Mouse (Mus musculus) gastrocnemius, adult 8-10 months (tissue): ENCODE measurements around the gene Elavl3. TPM values are rescaled to one million over a fixed set of nuclear protein-coding genes. Genes with fewer than 3 reads are reported as not detected.

Experiments
- DNase-seq, 2 experiments: peaks; one replicate each; pipeline ENCODE4 v3.0.0; 2022; ENCODE audit warnings: low spot score in 2 of 2
- total RNA-seq, 4 experiments: library from RNA; stranded (reverse); gene quantifications; 2 replicates each; pipeline ENCODE4 v1.2.4; 2022

Gene Elavl3
- total RNA-seq, 4 experiments from 2014 or later = 0.08 TPM; not detected in 3

DNA sequence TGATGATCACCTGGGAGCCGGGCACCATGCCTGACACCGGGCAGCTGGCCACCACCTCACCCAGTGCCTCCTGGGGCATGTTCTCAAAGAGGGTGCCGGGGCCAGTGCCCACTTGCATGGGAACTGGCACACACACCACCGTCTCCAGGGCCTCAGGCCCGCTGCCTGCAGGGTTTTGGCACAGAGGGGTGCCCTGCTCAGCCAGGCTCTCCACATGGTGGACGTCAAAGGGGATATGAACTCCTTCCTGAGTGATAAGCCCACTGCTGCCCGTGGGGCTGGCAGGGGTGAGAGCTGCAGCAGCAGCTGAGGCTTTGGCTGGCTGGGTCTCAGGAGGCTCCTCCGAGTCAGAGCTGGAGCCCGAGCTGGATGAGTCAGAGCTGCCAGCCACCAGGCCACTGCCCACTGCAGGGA lies 6.2 kb upstream of the Elavl3 start:
- no peak for DNase-seq

DNA sequence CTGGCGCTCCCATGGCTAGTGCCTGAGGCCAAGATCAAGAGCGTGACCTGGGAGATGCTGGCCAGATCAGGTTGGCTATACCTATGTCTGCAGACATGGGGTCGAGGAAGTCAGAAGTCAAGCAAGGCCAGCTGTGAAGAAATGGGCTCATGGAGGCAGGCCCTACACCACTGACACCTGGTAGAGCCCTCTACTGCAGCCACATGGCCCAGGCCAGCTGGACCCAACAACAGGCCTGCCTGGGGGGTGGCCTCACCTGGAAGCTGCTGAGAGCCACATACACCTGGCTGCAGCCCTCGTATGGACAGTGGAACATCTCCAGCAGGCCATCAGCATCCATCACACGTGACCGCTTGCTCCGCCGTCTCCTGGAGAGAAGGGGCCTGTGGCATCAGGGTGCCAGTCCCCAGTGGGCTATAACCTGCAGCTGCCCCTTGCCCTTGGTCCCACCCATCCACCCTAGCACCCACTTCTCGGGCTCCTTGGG lies 5.3 kb upstream of the Elavl3 start:
- no peak for DNase-seq

DNA sequence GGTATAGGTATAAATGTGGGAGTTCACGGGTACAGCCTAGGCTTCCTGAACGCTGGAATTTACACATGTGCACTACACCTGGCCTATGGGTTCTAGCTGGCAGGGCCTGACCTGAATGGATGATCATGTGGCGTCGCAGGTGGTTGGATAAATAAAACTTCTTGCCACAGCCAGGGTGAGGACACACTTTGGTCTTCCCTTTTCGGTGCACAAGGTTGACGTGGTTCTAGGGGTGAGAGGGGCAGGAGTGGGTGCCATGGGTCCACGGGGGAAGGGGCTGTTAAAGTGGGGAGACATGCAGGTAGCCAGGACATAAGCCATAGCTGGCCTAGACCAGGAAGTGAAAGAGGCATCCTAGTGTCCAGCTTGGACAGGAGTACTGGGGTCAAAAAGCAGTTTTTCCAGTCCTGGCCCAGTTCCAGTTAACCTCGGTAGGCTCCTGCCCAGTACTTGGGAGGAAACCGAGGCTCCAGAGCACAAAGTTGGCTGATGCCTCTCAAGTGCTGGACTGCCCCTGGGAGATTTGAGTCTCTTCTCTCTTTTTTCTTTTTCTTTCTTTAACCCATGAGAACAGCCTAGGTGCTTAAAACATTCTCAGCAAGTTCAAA lies 4.6 kb upstream of the Elavl3 start:
- no peak for DNase-seq

DNA sequence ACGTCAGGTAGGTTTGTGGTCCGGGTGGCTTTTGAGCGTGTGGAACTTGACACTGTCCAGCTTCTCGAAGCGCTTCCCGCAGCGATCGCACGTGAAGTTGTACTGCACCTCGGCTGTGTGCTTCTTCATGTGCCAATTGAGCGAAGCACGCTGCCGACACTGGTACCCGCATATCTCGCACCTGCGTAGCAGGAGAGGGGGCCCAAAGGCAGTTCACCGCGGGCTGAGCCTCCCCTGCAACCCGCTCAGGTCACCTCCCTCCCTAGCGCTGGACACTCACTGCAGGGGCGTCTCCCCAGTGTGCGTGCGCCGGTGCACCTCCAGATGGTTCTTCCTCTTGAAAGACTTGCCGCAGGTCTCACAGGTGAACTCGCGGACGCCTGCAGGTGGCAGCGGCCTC lies 3.9 kb upstream of the Elavl3 start:
- DNase-seq = no peak

DNA sequence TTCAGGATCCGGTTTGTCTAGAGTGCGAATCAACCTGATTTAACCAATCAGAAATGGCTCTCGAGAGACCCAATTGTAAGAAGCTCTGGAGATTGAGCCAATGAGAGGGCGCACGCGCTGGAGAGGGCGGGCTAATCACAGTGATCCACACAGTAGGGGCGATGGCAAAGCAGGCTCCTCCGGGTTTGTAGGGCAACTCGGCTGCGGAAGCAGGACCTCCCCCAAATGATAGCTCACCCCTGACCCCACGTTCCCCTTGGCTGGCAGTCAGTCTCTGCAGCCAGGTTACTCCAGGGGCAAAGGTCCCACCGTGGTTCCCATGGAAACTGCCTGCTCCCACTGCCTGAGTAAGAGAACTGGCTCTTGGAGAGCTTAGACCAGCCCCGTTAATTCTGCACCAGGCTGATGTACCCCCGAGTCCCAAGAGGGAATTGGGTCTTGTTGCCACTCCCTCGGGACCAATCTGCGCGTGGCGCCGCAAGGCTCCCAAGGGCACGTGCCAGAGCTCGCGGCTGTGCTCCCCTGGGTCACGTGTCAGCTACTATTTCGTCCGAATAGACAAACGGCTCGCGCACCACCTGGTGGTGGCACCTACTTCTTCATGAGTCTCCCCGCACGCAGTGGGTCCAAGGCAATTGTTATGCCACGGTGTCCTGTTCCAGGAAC lies 2.7 kb upstream of the Elavl3 start:
- no peak for DNase-seq

DNA sequence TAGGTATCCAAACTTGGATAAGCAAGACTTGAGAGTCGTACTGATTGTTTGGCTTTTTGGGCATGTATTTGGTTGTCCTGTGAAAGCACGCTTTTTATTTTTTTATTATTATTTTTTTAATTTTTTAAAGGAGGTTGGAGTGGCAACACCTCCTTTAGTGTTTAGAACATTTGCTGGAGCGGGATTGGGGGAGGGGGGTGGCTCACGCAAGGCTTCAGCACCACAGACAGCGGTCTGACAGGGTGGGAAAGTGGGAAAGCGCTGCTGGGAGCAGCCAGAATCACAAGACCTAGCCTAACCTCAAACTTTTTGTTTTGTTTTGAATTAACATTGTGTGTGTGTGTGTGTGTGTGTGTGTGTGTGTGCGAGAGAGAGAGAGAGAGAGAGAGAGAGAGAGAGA lies 1.8 kb upstream of the Elavl3 start:
- no peak for DNase-seq

DNA sequence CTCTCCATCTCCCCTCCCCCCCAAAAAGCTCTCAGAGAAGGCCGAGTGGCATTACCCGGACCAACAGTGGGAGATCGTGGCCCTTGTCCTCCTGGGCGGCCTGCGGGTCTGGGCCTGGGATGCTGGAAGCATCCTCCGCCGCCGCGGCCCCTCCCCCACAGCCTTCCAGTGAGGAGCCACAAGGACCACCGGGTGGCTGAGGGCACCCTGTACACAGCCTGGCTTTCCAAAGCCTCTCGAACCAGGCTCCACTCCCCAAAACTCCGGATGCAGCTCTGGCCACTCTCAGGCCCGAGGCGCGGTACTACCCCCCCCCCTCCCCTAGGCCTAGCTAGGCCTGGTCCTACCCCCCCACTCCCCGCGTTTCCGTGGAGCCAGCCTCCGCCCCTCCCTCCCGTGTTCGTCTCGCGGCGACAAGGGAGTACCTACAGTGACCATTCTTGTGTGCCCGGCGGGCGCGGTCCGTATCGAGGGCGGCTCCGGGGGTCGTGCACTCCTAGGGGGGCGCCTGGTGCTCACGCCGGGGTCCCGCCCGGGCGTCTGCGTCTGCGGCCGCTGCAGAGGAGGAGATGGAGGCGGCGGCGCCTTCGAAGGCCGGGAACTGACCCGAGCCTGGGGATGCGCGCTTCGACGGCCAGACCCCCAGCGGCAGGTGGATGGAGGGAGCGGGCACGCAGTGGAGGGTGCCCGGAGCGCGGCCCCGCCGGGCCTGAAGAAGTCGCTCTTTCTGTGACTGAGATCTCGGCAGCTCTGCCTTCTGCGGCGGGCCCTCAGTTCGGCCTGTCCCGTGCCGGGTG lies 464 bp downstream of the Elavl3 start:
- no peak for DNase-seq

DNA sequence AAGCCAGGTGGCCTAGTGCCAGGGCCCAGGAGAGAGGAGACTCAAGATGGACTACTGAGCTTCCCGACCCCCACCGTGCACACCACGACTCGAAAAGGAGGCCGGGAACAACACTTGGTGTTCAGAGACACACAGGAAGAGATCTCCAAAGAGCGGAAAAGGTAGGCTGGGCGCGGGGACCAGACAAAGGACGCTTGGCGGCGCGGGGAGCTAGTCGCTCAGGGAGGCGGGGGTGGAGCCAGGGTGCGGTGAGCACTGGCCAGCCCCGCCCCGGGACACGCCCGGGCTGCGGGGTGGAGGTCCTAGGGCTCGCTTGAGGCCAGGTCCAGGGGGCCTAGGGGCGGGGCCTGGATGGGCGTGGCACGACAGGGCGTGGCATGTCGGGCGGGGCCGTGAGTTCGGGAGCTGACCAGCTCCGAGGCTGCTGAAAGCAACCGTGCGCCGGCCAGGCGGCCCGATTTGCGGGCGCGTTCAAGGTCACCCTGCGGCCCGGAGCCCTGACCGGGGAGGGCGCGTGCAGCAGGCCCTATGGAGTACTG lies 1.4 kb downstream of the Elavl3 start:
- DNase-seq = no peak

DNA sequence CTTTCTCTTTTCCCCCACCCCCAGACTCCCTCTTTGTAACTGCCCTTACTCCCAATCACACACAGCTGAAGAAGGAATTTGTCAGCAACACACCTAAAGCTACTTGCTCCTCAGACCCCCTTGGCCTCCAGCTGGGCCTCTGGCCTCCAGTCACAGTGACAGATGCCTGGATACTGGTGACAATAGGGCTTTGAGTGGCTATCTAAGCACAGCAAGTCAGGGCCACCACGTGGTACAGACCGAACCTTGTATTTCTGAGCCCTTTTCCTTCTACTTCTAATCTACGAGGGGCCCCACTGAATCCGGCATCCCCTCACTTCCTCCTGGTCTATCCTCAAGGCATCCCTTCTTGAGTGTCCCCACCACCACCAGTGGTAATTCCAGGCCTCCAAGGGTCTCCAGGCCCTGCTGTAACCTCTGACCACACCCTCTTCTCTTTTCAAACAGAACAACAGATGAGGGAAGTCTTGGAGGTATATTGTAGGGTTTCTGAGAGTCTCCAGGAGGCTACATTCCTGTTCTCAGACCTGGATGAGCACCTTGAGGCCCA lies 2.0 kb downstream of the Elavl3 start:
- no peak for DNase-seq

DNA sequence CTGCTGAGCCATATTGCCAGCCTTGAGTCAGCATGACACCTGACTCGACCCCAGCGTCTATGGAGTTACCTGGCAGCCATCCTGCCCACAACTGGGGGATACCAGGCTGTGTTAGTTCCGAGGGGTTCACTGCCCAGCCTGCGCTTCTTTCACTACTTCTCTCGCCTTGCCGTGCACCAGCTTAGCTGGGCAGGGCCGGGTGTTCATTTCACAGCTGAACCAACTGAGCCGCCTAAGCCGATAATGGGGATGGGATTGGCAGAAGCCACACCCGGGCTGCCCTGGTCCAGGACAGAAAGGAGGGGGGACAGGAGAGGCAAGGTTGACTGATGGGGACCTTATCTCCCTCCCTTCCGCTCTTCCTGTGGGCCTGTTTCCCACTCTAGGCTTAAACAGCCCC lies 2.5 kb downstream of the Elavl3 start:
- DNase-seq = no peak

DNA sequence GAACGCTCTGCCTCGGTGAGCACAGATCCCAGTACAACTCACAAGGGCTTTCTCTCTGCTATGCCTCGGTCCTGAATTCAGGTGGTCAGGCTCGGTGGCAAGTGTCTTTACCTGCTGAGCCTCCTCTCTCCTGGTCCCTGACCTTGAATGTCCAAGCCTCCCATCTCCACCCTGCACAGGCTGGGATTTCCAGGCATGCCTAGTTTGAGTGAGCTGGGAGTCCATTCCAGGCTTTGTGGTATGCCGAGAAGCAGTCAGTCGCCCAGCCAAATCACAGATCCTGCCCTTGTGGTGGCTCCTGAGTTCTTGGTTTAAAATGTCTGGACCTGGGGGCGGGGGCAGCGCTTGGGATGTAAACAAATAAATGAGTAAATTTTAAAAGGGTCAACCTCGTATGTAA lies 4.5 kb downstream of the Elavl3 start:
- no peak for DNase-seq

DNA sequence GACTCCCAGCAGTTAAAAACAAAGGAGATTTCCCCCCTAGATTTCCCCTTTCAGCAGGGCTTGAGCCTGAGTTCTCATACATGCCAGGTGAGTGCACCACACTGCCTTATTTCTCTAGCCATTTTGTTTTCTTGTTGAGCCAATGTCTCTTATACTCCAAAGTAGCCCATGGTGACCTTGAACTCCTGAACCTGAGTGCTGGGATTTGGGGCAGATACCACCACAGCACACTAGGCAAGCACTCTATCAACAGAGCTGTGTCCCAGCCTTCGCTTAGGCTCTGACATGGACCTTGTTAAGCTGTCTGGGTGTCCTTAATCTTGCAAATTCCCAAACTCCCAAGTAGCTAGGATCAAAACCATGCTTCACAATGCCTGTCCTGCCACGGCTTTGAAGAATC lies 10.0 kb downstream of the Elavl3 start:
- DNase-seq = no peak

DNA sequence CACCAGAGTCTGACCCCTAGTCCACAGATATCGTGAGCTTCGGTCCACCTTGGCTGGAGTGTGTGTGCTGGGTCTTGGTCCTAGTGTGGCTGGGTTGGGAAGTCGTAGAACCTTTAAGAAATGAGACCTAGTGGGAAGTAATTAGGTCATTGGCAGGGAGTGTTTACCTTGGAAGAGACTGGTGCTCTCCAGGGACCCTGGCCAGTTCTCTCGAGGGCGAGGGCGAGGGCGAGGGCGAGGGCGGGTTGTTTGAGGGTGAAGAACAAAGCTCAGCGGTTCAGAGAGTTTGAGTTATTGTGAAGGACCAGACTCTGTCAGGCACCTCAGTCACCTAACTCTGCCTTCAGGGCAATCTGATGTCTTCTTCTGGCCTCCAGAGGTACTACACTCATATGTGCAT lies 14.0 kb downstream of the Elavl3 start:
- no peak for DNase-seq

DNA sequence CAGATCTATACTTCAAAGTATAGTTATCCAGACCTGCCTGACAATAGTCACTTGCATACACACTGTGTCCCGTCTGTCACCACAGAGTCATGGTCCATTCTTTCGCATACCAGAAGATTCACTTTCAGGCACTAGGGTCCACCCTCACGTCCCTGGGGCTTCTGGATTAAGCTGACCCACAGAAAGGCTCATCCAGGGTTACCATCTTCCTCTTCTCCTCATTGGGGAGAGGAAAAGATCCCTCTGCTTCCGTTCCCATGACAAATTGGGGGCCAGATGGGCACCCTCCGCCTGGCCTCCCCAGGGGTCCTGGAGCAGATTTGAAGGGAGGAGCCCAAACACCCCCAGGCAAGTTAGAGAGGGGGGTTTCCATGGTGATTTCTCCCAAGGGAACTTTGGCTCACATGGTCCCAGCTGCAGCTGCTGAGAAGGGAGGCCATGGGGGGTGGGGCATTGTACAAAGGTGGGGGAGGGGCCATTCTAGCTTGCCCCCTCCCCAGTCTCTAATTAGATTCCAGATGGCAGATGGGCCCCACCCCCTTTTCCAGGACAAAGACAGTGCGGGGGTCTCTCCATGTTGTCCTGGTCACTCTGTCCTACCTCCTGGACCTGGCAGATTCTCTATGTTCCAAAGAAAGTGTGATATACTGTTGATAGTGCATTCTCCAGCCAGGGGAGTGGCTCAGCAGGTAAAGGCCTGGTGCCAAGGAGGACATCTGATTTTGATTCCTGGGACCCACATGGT lies 16.4 kb downstream of the Elavl3 start:
- no peak for DNase-seq

DNA sequence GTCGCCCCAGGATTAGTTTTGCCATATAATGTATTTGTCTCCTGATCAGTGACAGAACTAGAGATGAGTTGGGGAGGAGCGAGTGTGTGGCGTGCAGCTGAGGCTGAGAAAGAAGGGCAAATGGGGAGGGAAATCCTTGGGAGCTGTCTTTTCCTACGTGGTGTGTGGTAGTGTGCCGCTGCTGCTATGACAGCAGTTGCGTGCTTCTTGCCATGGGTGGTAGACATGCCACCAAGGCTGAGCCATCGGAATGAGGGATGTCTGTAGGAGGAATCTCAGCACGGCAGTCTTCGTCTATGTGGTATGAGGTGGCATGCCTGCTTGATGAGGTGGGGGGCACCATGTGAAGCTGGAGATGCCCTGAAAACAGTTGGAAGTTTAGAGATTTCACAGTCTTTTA lies 21.4 kb downstream of the Elavl3 start:
- no peak for DNase-seq

DNA sequence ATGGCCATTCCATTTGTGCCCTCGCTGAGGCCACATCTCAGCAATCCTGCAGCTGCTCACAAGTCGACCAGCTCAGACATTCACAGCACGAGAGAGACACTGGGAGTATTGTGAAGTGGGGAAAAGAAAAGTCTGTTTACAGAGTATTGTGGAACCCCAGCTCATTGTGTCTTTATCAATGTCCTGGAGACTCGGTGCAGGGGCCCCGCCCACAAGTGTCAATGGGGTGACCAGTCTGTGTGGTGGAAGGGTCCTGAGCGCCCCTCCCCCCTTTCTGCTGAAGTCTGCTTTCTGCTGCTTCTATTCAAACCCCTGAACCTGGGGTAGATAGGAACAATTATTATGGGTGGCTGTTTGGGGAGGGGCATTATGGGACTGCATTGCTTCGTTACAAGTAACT lies 23.4 kb downstream of the Elavl3 start:
- DNase-seq = no peak

DNA sequence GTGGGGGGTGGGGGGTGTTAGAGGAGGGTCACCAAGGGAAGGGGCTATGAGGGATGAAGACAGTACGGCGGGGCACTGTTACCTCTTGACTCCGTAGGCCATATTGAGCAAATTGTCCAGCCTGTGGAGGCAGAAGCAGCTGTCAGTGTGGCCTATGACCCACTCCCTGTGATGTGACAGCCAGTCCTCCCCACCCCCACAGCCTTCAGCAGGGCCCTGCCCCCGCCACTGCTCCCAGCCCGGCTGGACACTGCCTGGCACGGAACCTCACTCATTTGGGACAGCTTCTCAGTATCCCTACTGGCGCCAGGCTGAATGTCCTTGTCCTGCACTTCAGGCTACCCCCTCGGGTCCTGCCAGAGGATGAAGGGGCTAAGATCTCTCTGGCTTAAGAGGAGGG lies 27.2 kb downstream of the Elavl3 start:
- no peak for DNase-seq

DNA sequence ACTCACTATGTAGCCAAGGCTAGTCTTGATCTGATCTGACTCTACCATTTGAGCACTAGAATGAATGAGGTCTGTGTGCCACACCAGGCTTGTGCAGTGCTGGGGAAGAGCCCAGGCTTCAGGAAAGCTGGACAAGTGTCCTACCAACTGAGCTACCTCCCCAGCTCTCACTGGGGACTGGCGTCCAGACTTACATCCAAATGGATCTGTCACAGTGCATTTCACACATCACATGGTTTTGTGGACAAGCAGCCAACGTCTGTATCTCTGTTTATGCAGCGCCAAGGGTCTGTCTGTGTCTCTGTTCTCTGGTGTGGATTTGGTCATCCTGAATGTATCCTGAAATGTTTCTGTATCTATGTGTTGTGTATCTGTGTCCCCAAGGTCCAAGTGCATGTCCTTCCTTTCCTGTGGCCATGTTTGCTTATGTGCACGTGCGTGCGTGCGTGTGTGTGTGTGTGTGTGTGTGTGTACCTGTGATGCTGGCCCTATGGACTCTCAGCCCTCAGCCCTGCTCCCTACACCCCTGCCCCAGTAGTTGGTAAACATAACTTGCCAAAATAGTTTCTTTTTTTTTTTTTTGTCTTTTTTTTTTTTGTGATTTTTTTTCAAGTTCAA lies 34.5 kb downstream of the Elavl3 start:
- no peak for DNase-seq

DNA sequence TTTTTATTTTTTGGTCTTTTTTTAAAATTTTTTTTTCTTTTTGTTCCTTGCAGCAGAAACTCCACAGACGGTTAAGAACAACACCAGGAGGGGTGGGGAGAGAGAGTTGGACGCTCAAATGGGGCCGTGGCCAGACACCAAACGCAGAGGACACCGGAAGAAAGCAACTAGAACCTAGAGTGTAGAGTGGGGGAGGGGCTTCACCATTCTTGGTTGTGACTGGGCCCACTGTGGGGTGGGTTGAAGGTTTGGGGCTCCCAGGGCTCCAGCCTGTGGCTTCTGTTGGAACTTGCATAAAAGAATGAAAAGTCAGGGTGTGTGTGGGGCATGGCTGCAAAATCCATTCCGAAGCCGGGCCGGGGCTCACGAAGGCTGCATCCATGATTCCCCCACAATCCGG lies 35.6 kb downstream of the Elavl3 start:
- no peak for DNase-seq

DNA sequence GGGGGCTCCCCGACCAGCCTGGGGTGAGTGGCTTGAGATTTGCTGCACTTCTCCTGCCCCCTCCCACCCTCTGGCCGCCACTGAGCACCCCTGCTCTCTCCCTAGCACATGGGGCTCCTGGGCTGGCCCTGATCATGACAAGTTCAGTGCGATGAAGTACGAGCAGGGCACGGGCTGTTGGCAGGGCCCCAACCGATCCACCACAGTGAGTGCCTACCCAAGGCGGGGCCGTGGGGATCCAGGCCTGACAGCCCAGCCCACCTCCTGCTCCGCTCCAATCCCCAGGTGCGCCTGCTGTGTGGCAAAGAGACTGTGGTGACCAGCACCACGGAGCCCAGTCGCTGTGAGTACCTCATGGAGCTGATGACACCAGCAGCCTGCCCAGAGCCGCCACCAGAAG lies 39.1 kb downstream of the Elavl3 start:
- DNase-seq = no peak

DNA sequence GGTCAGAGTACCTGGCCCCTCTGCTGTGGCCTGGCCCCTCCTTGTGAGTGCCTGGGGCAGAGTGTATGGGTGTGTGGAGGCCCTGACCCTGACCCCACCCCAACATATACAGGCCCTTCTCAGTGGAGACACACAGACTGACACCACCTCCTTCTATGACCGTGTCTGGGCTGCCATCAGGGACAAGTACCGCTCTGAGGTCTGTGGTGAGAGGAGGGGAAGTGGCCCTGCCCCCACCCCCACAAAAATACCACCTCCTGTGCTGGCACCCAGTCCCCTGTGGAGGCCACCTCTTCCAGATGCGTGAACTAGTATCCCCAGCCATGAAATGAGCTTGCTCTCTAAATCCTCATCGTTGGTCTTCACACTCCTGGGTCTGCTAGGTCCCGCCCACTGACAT lies 40.8 kb downstream of the Elavl3 start:
- no peak for DNase-seq
